Mouse (Mus musculus) gastrocnemius, postnatal 14 days (tissue): ENCODE results near the gene Smyd2. TPM values are rescaled to one million over a fixed set of nuclear protein-coding genes. Genes with fewer than 3 reads are reported as not detected.
A peak's percentile ranks its signal among the peaks of the same experiment; 100 is the strongest.

Experiments
- DNase-seq: peaks from one replicate; pipeline ENCODE4 v3.0.0; 2021; ENCODE audit warnings: mixed read lengths
- intact Hi-C: fragments of 180-260 bp; cut with DNase I; formaldehyde crosslinking; loops from one replicate; pipeline ENCODE4 v1.15.1; 2025; ENCODE audit warnings: low total_unique reads
- total RNA-seq, 2 experiments: library from RNA; stranded (reverse); gene quantifications; 2 replicates each; pipeline ENCODE4 v1.2.3; 2021

Gene Smyd2
- total RNA-seq, 2 experiments from 2014 or later, result 148 to 151 TPM

DNA sequence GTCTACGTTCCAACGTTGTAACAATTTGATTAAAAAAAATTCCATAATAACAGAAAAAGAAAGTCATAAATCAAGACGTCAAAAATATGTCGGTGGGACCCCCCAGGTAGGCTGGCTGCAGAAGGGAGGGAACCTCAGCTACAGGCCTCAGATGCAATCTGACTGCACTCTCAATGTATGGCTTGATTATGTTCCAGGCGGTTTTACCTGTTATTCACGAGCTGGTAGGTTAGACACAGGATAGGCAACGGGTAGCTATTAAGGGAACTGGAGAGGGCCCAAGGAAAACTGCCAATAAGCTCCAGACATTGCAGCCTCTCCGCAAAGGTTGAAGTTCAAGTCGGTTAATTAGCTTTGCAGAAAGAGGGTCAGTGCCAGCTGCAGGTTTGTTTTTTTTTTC is 558 bp upstream of the Smyd2 start:
- intact Hi-C loops, result no loop called here
- no peak for DNase-seq

DNA sequence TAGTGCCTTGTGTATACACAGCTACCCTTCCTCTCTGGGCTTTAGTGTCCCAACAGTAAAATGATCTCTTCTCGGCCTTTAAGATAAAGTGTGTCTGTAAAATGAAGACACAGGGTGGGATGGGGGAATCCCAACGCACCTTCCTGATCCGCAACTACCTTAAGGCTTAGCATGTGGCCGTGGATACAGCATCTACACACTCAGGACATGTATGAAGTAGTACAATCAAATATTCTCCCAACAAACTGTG is 670 bp downstream of the Smyd2 start:
- intact Hi-C loops, result no loop called here
- no peak for DNase-seq

DNA sequence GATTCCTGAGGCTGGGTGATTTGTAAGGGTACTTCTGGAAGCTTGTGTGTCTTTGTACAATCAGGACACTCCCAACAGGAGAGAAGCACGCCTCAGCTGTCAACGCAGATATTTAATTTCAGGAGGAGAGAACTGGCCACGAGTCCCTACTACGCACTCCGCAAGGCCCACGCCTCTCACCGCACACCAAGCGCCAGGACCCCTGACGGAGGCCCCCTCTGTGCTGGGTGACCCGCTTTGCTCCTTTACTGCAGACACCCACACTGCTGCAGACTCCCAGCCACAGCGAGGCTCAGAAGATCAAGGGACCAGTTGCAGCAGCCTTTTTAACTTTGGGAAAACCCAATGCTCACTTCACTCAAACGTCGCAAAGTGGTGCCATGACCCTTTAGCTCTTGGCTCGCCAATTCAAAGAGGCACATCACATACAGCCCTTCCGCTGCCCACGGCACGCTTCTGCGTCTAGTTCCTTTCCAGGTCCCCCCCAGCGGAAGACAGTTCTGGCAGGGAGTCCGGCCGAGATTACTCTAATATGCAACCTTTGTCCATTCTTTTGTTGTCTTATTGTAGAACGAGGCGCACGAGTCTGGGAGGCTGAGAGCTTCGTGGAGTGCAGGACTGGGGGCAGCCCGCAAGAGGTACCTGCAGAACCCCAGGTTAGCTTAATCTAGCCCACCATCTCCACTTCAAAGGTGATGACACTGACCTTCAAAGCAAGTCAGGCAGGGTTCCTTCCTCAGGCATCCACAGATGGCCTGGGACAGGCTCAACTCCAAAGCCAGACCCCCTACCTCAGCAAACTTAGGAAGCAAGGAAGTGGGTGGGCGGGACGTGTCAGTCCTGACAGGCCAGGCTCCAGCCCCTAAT is 1.2 kb downstream of the Smyd2 start:
- intact Hi-C loops, result no loop called here

DNA sequence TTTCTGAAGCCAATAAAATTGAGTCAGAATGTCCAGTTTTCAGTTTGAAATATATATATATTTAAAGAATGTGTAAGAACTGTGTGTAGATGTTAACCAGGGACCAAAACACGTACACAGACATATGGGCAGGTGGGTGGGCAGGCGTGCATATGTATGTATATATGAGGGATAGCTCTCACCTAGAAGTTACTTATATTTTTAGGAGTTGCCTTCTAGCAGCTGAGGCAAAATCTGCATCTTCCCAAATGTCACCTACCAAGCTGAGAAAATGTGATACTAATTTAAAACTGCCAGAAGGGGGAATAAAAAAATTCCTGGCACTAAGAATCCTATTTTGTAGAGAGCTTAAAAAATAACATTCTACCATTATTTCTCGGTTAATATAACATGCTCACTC is 2.4 kb downstream of the Smyd2 start:
- DNase-seq, result no peak
- intact Hi-C loops, result no loop called here

More for the DNA sequence above, 1.2 kb downstream of the Smyd2 start:
- no peak for DNase-seq

DNA sequence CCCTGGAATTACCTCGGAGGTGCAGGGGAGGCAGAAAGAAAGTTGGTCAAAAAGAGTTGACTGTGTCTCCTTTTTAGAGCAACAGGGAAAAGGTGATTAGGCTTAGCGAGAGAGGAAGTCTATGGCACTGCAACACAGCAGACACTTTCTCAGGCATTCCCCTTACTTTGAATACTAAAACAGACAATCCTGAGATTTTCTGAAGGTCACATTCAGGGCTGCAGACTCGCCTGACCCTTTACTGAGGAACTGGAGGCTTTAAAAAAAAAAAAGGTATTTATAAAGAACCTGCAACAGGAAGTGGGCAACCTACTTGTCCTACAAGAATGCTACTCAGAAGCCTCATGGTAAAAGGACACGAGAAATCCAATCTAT is 5.0 kb downstream of the Smyd2 start:
- intact Hi-C loops, result no loop called here
- DNase-seq, result no peak

DNA sequence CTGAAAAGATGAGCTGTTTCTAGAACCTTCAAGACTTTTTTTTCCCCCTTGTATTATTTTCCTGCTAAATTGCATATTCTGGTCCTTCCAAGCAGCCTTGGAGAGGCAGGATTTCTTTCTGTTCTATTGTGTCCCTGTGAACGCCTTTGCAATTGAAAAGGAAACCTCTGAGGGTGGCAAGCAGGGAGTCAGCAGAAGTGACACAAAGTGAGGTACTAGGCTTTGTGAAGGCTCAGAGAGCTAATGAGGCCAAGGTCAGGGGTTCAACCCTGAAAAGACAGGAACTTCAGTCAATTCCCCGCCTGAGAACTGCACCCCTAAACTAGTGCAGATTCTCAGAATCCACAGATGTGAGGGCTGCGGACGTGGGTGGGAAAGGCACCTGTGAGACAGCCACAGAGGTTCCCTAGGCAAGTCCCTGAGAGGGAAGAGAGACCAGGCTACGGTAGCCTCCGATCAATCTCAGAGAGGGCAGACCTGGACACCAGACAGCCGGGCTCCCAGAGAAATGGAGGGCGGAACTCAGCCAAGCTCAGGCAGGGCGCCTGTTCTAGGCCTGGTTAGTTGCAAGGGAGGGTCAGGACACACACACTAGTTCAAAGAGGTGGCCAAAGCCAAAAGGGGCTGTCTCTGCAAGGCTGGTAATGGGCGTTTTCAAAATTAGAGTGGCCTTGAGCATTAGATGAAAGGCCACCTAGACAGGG is 5.6 kb downstream of the Smyd2 start:
- intact Hi-C loops, result no loop called here
- DNase-seq, result no peak

DNA sequence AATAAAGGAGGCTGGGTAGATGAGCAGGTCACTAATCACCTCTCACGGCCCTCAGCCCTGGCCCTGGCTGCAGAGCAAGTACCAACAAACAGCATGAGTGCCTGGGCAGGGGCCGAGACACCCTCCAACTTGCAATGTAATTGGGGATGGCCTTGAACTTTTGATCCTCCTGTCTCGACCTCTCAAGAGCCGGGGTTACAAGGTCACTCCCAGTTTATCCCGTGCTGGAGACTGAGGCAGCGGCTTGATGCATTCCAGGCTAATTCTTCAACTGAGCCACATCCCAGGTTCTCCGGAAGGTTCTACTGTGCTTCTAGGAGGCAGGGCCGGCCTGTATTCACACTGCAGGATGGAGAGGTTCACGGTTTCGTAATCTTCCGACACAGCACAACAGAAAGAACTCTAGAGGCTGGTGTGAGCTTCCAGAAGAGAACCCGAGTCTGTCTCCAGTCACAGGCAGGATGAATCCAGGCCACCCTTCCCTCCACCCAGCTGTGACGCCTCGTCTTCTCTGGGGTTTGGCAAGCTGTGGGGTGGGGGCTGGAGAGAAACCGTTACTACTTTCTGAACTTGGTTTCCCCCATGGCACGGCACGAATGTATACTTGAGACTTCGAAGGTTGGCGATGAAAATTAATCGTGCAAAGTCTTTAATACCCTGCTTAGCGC is 8.9 kb downstream of the Smyd2 start:
- intact Hi-C loops, result no loop called here
- no peak for DNase-seq

DNA sequence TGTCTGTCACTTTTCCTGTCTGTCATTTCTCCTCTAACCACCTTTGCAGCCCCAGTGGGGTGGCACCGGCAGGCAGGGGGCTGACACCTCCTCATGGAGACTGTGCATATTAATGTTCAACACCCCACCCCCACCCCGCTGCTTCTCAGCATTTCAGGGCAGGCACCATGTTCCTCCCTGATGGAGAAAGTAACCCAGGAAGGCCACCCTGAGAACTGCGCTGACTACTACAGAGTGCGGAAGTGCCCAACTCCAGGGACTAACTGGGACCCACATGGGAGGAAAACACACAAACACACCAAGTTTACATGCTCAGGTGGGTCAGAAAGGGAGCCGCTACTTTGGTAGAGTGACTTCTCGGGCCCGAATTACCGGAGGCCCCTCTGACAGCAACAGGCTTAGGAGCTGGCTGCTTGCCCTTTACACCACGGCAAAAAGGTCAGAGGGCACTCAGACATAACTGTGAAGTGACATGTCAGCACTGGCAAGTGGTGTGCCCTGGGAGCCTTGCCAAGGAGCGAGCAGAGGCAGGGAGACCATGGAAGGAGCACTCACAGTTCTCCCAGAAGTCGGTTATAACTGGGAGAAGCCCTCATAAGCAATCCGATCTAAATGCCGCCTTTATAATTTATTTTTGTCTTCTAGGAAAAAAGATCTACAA is 11.3 kb downstream of the Smyd2 start:
- intact Hi-C loops, result no loop called here
- DNase-seq, result peak; percentile 76

DNA sequence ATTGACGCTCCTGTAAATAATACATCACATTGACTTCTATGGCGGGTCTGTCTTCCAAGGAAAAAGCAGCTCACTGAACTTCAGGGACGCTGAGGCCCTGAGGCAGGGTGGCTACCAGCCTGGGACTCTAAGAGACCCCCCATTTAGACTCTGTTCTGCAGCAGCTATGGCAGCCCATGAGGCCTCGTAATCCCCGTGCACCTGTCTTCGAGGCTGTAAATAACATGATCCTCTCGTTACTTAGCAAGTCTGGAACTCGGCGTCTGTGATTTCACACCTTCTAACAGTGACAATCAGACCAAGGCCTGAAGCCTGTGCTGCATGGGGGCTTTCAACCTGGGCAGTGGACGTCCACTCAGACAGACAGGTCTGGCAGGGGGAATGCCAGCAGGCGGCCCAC is 19.0 kb downstream of the Smyd2 start:
- DNase-seq, result no peak
- intact Hi-C loops, result no loop called here

DNA sequence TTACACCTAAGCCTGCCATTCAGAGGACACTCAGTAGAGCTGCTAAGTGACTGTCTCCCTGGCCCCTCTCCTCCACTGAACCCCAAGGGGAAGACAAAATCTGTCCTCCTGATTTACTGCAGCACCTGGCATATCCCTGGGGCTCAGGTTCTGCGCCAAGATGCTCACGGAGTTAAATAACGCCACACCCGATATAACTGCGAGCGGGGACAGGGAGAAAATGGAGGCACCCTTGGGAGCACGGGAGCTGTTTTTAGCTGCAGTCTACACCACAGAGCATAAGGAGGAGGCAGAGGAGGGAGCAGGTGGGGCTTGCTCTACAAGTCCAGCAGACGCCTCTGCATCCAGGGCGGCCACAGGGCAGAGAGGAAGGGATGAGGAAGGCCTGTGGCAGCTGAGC is 19.8 kb downstream of the Smyd2 start:
- intact Hi-C loops, result no loop called here
- peak; percentile 36 for DNase-seq

DNA sequence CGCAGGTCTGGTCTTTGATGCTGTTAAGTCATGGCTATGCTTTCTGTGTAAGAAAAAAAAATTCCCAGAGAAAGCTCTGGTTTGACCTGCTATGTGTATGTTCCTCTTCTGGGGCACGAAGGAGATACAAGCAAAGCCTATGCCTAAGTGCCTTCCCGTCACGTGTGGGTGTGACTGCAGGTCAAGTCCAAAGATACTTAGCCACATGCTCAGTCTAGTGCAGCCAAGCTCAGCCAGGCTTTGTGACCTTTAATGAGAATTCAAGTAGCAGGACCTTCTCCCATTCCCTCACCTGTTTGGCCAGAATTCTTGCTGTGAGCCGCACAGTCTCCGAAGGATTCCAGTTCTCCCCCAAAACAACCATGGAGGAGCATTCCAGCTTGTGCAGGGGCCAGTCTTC is 22.6 kb downstream of the Smyd2 start:
- intact Hi-C loops, result no loop called here
- DNase-seq, result no peak

DNA sequence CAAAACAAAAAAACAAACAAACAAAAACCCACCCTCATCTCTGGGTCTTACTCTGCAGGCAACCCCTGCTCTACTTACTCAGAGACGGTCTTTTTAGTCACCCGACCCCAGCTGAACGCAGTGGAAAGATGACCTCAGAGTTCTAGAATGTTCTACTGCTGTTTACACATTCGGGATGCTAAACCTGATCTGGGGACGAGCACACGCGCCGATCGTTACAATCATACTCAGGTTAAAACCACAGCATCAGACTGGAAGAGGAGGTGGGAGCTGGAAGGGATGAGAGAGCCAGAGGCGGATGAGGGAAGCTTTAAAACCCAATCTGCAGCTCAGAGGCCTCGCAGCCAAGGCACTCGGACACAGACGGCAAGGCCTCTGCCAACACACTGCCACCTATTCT is 23.5 kb downstream of the Smyd2 start:
- DNase-seq, result no peak
- intact Hi-C loops, result no loop called here

DNA sequence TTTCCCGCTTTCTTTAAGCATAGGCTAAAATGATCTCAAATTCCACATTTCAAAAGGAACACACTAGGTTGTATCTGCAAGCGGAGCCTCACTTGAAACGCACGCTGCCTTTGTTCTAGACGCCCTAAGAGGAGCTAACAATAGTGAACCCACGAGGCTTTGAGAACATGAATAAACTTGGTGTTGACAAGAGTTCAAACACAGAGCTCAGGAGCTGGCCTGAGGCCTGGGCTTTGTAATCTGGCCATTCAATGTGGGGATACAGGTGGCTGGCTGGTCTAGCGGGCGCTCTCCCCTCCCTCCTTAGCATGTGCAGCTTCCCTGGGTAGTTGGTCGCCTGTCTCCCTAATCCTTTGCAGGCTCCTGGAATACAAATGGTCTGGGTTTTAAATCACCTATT is 24.3 kb downstream of the Smyd2 start:
- intact Hi-C loops, result no loop called here
- no peak for DNase-seq

DNA sequence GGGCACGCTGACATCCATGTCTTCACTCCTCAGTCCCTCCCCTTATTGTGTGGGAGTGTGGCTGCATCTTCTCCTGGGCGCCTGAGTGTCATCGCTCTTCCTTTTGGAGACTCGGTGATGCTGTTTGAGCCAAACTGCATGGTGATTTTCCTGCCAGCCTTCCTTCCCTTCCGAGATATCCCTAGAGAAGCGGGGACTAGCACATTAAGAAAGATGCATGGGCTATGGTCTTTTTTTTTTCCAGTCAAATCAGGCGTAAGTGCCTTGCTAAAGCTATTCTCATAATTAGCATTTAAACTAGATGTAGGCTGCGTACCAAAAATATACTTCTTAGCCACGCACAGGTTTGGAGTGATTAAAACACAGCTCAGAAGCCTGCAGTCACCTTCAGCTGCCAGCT is 28.0 kb downstream of the Smyd2 start:
- DNase-seq, result no peak
- intact Hi-C loops, result no loop called here

DNA sequence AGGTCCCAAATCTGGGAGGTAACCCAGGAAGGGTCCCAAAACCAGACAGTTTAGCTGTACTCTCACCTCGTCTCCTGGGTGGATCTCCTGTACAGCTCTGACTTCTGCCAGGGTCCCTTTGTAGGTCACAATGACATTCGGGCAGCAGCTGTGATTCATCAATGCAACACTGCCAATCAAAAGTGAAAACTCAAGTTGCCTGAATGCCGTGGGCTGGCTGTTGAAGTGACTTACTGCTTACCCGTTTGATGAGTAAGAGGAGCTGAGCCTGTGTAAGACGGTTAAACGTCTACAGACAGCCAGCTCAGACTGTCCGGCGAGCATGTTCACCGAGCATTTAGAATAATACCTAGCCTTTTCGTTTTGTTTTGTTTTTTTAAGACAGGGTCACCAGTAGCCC is 33.4 kb downstream of the Smyd2 start:
- intact Hi-C loops, result no loop called here
- no peak for DNase-seq

DNA sequence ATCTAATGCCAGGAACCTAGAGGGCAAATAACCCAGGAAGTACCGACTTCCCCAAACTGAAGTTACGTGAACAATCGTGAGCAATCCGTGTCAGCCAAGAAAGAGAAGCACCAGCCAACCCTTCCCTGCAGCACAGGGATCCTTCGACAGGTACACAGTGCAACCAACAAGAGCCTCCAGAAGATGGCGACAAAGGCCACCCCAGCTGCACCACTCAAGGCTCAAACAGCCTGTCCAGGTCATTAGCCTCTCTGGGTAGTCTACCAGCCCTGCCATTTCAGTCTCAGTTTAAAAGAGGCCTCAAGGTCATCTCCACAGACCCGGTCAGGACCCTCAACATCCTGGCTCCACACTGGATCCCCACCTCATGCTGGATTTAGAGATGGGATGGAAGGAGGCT is 34.6 kb downstream of the Smyd2 start:
- peak; percentile 62 for DNase-seq
- intact Hi-C loops, result loop anchor here (2.0 kb wide), 2 partner anchors 39 to 81 kb away; no protein-coding TSS in a partner anchor

DNA sequence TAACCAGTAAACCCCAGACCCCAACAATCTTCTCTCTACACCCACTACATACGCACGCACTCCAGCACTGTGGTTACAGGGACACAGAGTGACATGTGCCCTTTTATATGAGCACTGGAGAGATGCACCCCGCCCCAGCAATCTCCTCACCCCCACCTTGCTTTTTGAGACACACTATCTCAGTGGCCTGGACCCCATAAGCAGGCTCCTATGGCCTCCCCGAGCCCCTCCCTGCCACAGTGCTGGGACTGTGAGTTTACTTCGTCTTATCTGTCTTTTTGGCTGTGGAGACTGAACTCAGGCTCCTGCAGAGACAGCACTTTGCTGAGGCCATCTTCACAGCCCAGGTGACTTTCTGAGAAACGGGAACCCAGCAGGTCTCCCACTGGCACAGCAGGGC is 36.2 kb downstream of the Smyd2 start:
- intact Hi-C loops, result loop anchor here (2.0 kb wide), 2 partner anchors 41 to 83 kb away; no protein-coding TSS in a partner anchor
- no peak for DNase-seq

DNA sequence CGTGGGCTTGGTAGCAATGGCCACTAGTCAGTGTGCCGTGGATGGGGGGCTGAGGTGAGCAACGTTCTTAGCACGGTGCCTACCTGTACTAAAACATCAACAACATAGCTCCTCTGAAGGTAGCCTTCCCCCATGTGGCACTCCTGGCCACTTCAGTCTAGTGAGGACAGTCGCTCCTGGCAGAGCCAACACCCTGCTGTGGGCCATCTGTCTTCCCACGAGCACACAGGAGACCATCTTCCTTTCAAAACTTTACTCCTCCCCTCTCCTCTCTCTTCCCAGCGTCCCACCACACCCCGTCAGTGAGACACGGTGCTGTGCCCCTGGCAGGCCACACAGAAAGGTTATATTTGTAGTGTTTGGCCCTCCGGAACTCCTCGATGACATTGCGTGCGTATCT is 37.2 kb downstream of the Smyd2 start:
- no peak for DNase-seq
- intact Hi-C loops, result loop anchor here (5.0 kb wide), 1 partner anchor 183 kb away; no protein-coding TSS in a partner anchor

DNA sequence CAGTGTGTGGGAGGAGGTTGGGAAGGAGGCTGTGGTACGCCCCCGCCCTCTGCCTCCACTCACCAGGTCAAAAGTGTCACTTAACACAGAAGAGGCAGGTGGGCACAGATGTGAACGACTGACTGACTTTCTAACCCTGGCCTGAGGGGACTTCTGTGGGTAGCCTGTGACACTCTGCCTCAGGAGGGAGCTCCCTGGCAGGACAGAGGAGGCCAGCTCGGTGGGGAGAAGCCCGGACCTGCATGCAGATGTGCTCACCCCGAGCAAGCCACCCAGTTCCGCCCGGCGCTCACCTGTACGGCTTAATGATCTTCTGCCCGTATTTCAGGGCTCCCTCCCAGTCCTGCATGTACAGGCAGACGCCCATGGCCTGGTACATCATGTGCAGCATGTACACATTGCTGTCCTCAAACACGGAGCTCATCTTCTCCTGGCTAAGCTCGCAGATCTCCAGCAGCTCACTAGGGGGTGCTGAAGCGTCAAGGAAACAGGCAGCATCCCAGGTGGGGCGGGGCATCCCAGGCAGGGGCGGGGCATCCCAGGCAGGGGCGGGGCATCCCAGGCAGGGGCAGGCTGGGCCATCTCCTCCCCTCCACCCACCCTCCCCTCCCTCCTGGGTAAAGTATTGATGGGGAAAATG is 38.5 kb downstream of the Smyd2 start:
- peak; percentile 69 for DNase-seq
- intact Hi-C loops, result loop anchor here (5.0 kb wide), 1 partner anchor 181 kb away; no protein-coding TSS in a partner anchor

DNA sequence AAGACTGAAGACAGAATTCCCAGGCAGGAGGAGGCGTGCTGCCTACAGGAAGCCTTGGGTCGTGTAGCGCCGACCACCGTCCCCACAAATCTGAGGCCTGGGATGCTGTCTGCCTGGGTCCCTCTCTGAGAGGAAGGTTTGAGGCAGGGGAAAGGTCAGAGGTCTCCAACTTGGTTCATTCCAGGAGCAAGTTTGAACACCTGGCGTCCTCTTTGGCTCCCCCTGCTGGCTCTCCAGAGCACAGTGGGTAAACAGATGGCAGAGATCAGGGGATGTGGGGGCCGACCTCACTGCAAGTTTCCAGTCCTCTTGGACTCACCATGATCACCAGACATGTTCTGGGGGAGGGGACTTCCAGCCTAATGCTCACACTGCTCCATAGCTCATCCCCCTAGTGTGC is 39.3 kb downstream of the Smyd2 start:
- peak; percentile 51 for DNase-seq
- intact Hi-C loops, result loop anchor here (5.0 kb wide), 1 partner anchor 181 kb away; no protein-coding TSS in a partner anchor
